Mouse (Mus musculus) splenic B cell, adult 2 months (primary cell): ENCODE data around the gene Sirt6.
"Not testable (repeated sequence)": the region's sequence is repeated elsewhere in the genome, so short reads cannot be mapped to it uniquely, and the experiment has no call there.

Experiments used
- DNase-seq: peaks from one replicate; pipeline ENCODE4 v3.0.0-alpha.2; 2011; ENCODE audit warnings: low read depth, low spot score
- H3K27me3 ChIP-seq: 2 replicates; pipeline ENCODE4 v1.6.1; 2012; ENCODE audit warnings: mild to moderate bottlenecking, low read length, moderate library complexity, mixed read lengths; ENCODE audit not compliant: control insufficient read depth, poor library complexity, insufficient read depth, severe bottlenecking
- H3K36me3 ChIP-seq: 2 replicates; pipeline ENCODE4 v1.6.1; 2012; ENCODE audit warnings: mild to moderate bottlenecking, low read length, moderate library complexity, mixed read lengths; ENCODE audit not compliant: control insufficient read depth, poor library complexity, insufficient read depth, severe bottlenecking

Gene Sirt6

DNA sequence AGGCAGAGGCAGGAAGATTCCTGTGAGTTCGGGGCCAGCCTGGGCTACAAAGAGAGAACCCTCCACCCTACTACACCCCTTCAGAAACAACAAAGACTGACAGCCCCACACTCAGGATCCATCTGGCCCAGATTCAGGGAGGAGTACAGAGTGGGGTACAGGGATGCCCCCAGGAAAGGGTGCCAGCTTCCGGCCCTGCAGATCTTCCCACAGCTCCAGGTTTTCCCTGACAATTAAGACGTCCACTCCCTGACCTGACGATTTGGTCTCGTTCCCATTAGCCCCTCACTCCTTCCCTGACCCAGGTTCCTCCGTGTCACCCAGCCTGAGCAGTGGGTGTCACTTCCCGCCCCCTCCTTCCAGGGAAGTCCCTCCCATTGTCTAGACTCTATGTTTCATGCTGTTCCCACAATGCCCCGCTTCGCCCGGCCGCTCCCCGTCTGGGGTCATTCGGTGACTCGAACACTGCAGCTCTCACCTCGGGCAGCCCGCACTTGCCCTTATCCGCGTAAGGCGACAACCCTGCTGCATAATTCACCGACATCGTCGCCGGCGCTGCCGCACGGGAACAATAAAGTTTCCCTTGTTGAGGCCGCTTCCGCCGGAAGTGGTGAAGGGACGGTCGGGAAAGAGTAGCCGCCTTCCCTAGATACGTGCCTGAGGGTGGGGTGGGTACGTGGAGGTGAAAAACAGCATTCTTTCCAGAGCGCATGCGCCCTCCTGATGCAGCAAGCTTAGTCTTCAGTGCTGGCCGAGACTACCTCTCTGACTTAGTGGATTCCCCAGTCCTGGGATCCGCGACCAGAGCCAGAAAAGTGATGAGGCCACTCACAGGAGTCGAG, at the start of gene Sirt6:
Gene Sirt6 (minus strand): TSS at position 804 of the 842 bp plus-strand sequence.
- peak; percentile 92 for DNase-seq
- Histone ChIP-seq H3K36me3 (no peaks in the 10 kb centered on the region), H3K27me3 (no peaks in the 10 kb centered on the region)

- Histone ChIP-seq H3K27me3 (no peaks in the 10 kb centered on the region), H3K36me3 (no peaks in the 10 kb centered on the region; the same call in 1 of the 2 replicates)
- DNase-seq, result no peak
These were observed 28.6 kb upstream of the Sirt6 start for GRCm38 (mm10) chr10:81656174-81656573.

DNA sequence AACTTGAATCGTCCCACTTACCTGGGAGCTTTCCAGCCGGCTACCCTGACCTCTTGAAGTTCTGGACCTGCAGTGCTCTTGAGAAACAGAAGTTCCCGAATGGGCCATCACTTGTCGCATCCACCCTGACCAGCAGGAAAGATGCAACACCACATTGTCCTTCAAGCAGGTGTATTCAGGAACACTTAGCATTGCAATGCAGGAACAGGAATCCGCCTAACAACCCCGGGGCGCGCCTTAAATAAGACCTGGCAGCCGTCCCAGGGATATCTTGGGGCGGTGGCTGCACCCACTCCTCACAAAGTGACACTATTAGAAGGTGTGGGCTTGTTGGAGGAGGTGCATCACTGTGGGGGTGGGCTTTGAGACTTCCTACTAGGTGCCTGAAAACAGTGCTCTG, 27.6 kb upstream of the Sirt6 start:
- Histone ChIP-seq H3K36me3 (no peaks in the 10 kb centered on the region; the same call in 1 of the 2 replicates), H3K27me3 (no peaks in the 10 kb centered on the region)
- no peak for DNase-seq

GRCm38 (mm10) chr10:81648803-81649775, 21.5 kb upstream of the Sirt6 start, which contains the start of gene Gm10778:
TSS of gene Gm10778 (plus strand) at chr10:81649059.
- H3K36me3 ChIP-seq, H3K27me3 ChIP-seq: not testable (repeated sequence)
- peak; percentile 94 for DNase-seq

GRCm38 (mm10) chr10:81646015-81646555, 18.5 kb upstream of the Sirt6 start:
- DNase-seq, result no peak
- H3K36me3 ChIP-seq, result no peaks in the 10 kb centered on the region
- H3K27me3 ChIP-seq, result no peaks in the 10 kb centered on the region

DNA sequence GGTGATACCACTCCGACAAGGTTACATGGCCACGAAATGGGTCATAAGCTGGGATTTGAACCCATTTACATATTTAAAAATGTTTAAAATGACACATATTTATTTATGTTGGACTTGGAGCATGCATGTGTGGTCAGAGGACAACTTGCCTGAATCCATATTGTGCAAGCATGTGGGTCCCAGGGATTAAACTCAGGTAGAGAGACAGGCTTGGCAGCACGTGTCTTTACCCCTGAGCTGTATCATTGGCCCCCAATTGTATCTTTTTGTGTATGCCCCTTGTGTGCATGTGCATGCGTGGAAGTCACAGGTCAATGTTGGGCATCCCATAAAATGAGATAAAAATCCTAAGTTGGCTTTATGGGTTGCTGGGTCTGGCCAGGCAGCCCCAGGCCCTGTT, 17.8 kb upstream of the Sirt6 start:
- H3K36me3 ChIP-seq, result no peaks in the 10 kb centered on the region
- no peak for DNase-seq
- H3K27me3 ChIP-seq, result no peaks in the 10 kb centered on the region

DNA sequence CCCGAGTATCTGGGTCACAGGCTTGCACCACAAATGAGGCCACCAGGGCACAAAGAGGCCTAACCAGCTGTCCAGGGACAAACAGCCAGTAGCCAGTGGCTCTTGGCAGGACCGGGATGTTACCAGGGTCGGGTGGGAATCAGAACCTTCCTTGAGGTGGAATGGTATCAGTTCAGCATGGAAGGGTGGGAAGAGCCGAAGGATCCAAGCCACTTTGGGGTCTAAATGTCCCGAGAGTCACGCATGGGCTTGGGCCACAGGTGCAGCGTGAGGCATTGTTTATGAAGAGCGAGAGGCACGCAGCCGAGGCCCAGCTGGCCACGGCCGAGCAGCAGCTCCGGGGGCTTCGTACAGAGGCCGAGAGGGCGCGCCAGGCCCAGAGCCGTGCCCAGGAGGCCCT, 17.1 kb upstream of the Sirt6 start:
- no peaks in the 10 kb centered on the region for H3K36me3 ChIP-seq
- no peaks in the 10 kb centered on the region for H3K27me3 ChIP-seq
- DNase-seq, result no peak

GRCm38 (mm10) chr10:81644162-81644561, 16.6 kb upstream of the Sirt6 start:
- no peaks in the 10 kb centered on the region for H3K36me3 ChIP-seq
- no peak for DNase-seq
- H3K27me3 ChIP-seq, result no peaks in the 10 kb centered on the region

DNA sequence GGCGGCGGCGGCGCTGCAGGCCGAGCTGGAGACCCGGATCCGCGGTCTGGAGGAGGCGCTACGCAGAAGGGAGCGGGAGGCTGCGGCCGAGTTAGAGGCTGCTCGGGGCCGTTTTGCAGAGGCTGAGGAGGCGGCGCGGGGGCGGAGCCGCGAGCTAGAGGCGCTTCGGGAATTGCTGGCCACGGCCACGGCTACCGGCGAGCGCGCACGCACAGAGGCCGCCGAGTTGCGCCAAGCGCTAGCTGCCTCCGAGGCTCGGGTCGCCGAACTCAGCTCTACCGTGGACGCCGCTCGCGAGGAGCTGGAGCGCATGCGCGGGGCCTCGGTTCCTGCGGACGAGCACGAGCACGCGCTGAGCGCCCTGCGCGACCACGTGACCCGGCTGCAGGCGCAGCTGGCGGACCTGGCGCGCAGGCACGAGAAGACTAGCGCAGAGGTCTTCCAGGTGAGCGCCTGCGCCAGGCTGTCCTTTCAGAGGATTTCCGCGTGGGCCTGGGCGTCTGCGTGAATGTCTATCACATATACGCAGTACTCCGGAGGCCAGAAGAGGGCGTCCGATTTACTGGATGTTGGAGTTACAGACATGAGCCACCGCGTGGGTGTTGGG, 16.0 kb upstream of the Sirt6 start:
- peak; percentile 97 for DNase-seq

DNA sequence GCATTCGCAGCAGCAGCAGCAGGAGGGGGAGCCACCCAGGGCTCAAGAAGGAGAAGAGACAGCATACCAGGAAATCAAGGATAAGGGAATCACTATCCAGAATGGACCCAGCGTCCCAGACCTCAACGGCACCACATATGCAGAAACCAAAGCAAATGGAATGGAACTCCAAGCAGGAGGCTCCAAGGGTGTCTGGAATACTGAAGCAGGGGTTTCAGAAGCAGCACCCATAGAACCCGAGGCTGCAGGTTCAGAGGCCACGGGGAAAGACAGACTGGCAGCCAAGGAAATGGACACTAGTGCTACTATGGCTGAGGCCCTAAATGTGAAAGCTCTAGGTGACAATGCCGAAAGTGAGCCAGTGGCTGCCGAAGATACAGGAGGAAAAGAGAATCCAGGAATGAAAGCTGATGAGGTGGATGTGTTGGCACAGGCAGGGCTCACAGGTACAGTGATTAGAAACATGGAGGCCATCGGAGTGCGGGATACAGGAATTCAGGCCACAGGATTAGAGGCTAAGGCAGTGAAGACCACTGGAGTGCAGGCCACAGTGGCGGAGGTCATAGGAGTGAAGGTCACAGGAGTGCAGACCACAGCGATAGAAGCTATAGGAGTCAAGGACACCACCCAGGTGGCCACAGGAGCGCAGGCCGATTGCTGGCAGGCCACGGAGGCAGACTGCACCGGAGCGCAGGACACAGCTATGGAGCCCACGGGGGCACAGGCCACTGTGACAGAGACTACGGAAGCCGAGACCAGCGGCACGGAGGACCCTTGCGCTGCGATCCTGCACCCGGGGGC, 15.3 kb upstream of the Sirt6 start:
- no peaks in the 10 kb centered on the region for H3K36me3 ChIP-seq
- no peak for DNase-seq
- H3K27me3 ChIP-seq, result no peaks in the 10 kb centered on the region

More for the DNA sequence above, 16.0 kb upstream of the Sirt6 start:
- H3K36me3 ChIP-seq, result no peaks in the 10 kb centered on the region
- no peaks in the 10 kb centered on the region for H3K27me3 ChIP-seq

- no peaks in the 10 kb centered on the region for H3K27me3 ChIP-seq
- no peak for DNase-seq
- no peaks in the 10 kb centered on the region for H3K36me3 ChIP-seq
These were observed 14.5 kb upstream of the Sirt6 start for GRCm38 (mm10) chr10:81641978-81642647.

DNA sequence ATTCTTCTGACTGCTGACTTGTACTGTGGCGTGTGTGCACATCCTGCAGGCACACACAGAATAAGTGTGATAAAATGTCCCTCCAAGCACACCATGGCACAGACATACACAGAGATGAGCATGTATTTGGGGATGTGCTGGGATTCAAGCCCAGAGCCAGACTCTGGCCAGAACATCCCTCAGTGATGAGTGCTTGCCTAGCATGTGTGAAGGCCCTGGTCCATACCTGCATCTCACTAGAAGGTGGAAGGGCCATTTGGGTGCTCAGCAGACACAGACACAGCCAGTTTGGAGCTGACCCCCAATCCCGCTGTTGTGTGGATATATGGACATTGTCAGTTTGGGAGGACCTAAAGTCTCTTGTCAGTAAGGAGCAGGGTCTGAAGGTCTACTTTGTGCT, 14.0 kb upstream of the Sirt6 start:
- no peak for DNase-seq
- Histone ChIP-seq H3K36me3 (no peaks in the 10 kb centered on the region), H3K27me3 (no peaks in the 10 kb centered on the region)

DNA sequence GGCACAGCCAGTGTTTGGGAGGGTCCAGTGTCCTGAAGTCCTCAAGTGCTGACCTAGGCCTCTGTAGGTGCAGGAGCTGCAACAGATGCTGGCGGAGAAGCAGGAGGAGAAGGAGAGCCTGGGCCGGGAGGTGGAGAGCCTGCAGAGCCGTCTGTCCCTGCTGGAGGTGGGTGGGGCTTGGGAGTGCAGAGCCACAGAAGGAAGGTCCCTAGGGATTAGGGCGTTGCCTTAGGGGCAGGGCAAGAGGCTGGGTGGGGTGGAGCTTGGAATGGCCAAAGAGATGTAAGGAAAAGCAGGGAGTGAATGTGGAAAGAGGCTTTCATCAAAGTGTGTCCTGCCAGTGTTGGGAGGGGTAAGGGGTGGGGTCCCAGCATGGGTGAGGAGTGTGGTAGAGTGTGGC, 13.2 kb upstream of the Sirt6 start:
- H3K27me3 ChIP-seq, H3K36me3 ChIP-seq, DNase-seq: not testable (repeated sequence)
